Mouse (Mus musculus) spleen, postnatal 10 days (tissue): ENCODE results near the gene Tmem132d.

ENCODE experiments used
- DNase-seq, 2 experiments: peaks; one replicate each; pipeline ENCODE4 v3.0.0; 2021 to 2022; ENCODE audit warnings: low spot score in 2 of 2

Tmem132d gene

GRCm38 (mm10) chr5:128432916-128433315 is at the start of gene Tmem132d:
TSS of gene Tmem132d (minus strand) at chr5:128433077.
- no peak for DNase-seq

- no peak for DNase-seq
Measured at GRCm38 (mm10) chr5:128480816-128481215, 47.9 kb upstream of the Tmem132d start.

GRCm38 (mm10) chr5:128475372-128475771 is 42.5 kb upstream of the Tmem132d start:
- DNase-seq, result no peak

GRCm38 (mm10) chr5:128469812-128470211 is 36.9 kb upstream of the Tmem132d start:
- DNase-seq, result no peak

- DNase-seq, result no peak
Measured at GRCm38 (mm10) chr5:128464514-128464913, 31.6 kb upstream of the Tmem132d start.

GRCm38 (mm10) chr5:128460605-128461004 is 27.7 kb upstream of the Tmem132d start:
- no peak for DNase-seq

GRCm38 (mm10) chr5:128455732-128456131 is 22.9 kb upstream of the Tmem132d start:
- no peak for DNase-seq

- DNase-seq, result no peak
Measured at GRCm38 (mm10) chr5:128452196-128452595, 19.3 kb upstream of the Tmem132d start.

GRCm38 (mm10) chr5:128450808-128451207 is 17.9 kb upstream of the Tmem132d start:
- DNase-seq, result no peak

GRCm38 (mm10) chr5:128444876-128445275 is 12.0 kb upstream of the Tmem132d start:
- DNase-seq, result no peak

- no peak for DNase-seq
Measured at GRCm38 (mm10) chr5:128443848-128444247, 11.0 kb upstream of the Tmem132d start.

GRCm38 (mm10) chr5:128441121-128441520 is 8.2 kb upstream of the Tmem132d start:
- no peak for DNase-seq

GRCm38 (mm10) chr5:128439828-128440227 is 7.0 kb upstream of the Tmem132d start:
- DNase-seq, result peak; percentile 7 to 51

- DNase-seq, result no peak
Measured at GRCm38 (mm10) chr5:128438078-128438477, 5.2 kb upstream of the Tmem132d start.

- DNase-seq, result no peak
Measured at GRCm38 (mm10) chr5:128436909-128437308, 4.0 kb upstream of the Tmem132d start.

- DNase-seq, result no peak
Measured at GRCm38 (mm10) chr5:128435683-128436082, 2.8 kb upstream of the Tmem132d start.

- DNase-seq, result no peak
Measured at GRCm38 (mm10) chr5:128433786-128434185, 909 bp upstream of the Tmem132d start.

- no peak for DNase-seq
Measured at GRCm38 (mm10) chr5:128432422-128432821, 455 bp downstream of the Tmem132d start.

- DNase-seq, result no peak
Measured at GRCm38 (mm10) chr5:128424636-128425035, 8.2 kb downstream of the Tmem132d start.

GRCm38 (mm10) chr5:128424213-128424612 is 8.7 kb downstream of the Tmem132d start:
- DNase-seq, result no peak

GRCm38 (mm10) chr5:128422090-128422489 is 10.8 kb downstream of the Tmem132d start:
- no peak for DNase-seq

- DNase-seq, result no peak
Measured at GRCm38 (mm10) chr5:128418149-128418710, 14.6 kb downstream of the Tmem132d start.

- no peak for DNase-seq
Measured at GRCm38 (mm10) chr5:128414056-128414455, 18.8 kb downstream of the Tmem132d start.

- DNase-seq, result no peak
Measured at GRCm38 (mm10) chr5:128412306-128412705, 20.6 kb downstream of the Tmem132d start.
